Comparison of ENCODE assay signal across 10 mouse cellular contexts in genomic region chr19:55750465-55750864, GRCm38 (mm10). TPM values are rescaled to one million over a fixed set of nuclear protein-coding genes. Genes with fewer than 3 reads are reported as not detected.
DNase-seq lines count a peak whose midpoint lies in the region; ATAC-seq and TF ChIP-seq lines count a peak whose summit lies in the region.
"Had no signal": no experiment of that assay in that cellular context is flagged by ENCODE, and none has a peak within 500 bp of the region (broad histone marks: within the 10 kb centered on the region; RNA-seq: fewer than 3 reads in every experiment).

No protein-coding gene starts in this region.

- H3K36me3 ChIP-seq in C2C12 (ENCODE audit: control insufficient read depth, insufficient read depth), result peaks cover 23% of the 10 kb centered on the region
- H3K36me3 ChIP-seq in forebrain, embryonic 15.5 days, result no peaks in the 10 kb centered on the region
- H3K36me3 ChIP-seq in midbrain, embryonic 11.5 days (ENCODE audit: control insufficient read depth, insufficient read depth, low read length), result no peaks in the 10 kb centered on the region
- no peaks in the 10 kb centered on the region for H3K36me3 ChIP-seq in lung, postnatal 0 days (ENCODE audit: insufficient read depth, low read length)

- H3K9ac ChIP-seq in forebrain, embryonic 15.5 days (replicated peaks), result no peak overlapping the region
- H3K9ac ChIP-seq in midbrain, embryonic 11.5 days (ENCODE audit: low read length), result no peak overlapping the region
- H3K9ac ChIP-seq in lung, postnatal 0 days (replicated peaks; ENCODE audit: low read depth), result no peak overlapping the region

- no peak overlapping the region for H3K4me3 ChIP-seq in C2C12 (ENCODE audit: insufficient read depth, poor library complexity, severe bottlenecking)
- peak overlapping the region; percentile 11 for H3K4me3 ChIP-seq in forebrain, embryonic 15.5 days
- H3K4me3 ChIP-seq in midbrain, embryonic 11.5 days (ENCODE audit: low read depth, low read length), result no peak overlapping the region
- H3K4me3 ChIP-seq in lung, postnatal 0 days (ENCODE audit: low read depth, low read length), result no peak overlapping the region

- 13% methylated on average over 7 of the region's 7 CpGs for WGBS in forebrain, embryonic 15.5 days
- WGBS in midbrain, embryonic 11.5 days, result 40% methylated on average over 7 of the region's 7 CpGs
- WGBS in lung, postnatal 0 days, result 83% methylated on average over 7 of the region's 7 CpGs

- no peak for ATAC-seq in forebrain, embryonic 15.5 days (replicated peaks)
- ATAC-seq in midbrain, embryonic 11.5 days (ENCODE audit: low FRiP score), result no peak
- ATAC-seq in lung, postnatal 0 days, result no peak
- ATAC-seq: intestine, postnatal 0 days had no signal

- no peaks in the 10 kb centered on the region for H3K9me3 ChIP-seq in forebrain, embryonic 15.5 days
- H3K9me3 ChIP-seq in midbrain, embryonic 11.5 days (ENCODE audit: control insufficient read depth, low read length), result no peaks in the 10 kb centered on the region
- no peaks in the 10 kb centered on the region for H3K9me3 ChIP-seq in lung, postnatal 0 days (ENCODE audit: low read length)

- no peaks in the 10 kb centered on the region for H3K27me3 ChIP-seq in C2C12 (ENCODE audit: control insufficient read depth, insufficient read depth, insufficient read length)
- no peaks in the 10 kb centered on the region; the same call in 1 of the 2 replicates for H3K27me3 ChIP-seq in forebrain, embryonic 15.5 days
- no peaks in the 10 kb centered on the region for H3K27me3 ChIP-seq in midbrain, embryonic 11.5 days (ENCODE audit: control insufficient read depth, insufficient read depth, low read length)
- no peaks in the 10 kb centered on the region for H3K27me3 ChIP-seq in lung, postnatal 0 days (replicated peaks; ENCODE audit: insufficient read depth, low read length)

- TF ChIP-seq EP300 in lung, postnatal 0 days (IDR thresholded peaks at IDR 0.05), result no peak

- peaks cover 67% of the 10 kb centered on the region for H3K4me1 ChIP-seq in forebrain, embryonic 15.5 days
- peaks cover 57% of the 10 kb centered on the region for H3K4me1 ChIP-seq in midbrain, embryonic 11.5 days (ENCODE audit: control insufficient read depth, insufficient read depth, low read length)
- peaks cover 4% of the 10 kb centered on the region; the same call in 1 of the 2 replicates for H3K4me1 ChIP-seq in lung, postnatal 0 days (ENCODE audit: insufficient read depth, low read depth, low read length)

- TF ChIP-seq CTCF in C2C12 (IDR thresholded peaks at IDR 0.05; ENCODE audit: control insufficient read depth, insufficient read depth, insufficient read length), result no peak
- TF ChIP-seq CTCF in lung, postnatal 0 days (IDR thresholded peaks at IDR 0.05), result no peak

- H3K79me3 ChIP-seq in C2C12 (ENCODE audit: low read depth), result peaks cover 37% of the 10 kb centered on the region

- peak overlapping the region; percentile 26 for H3K4me2 ChIP-seq in forebrain, embryonic 15.5 days (replicated peaks)
- peak overlapping the region; percentile 1; the same call in 1 of the 2 replicates for H3K4me2 ChIP-seq in midbrain, embryonic 11.5 days
- H3K4me2 ChIP-seq in lung, postnatal 0 days (replicated peaks; ENCODE audit: low read depth, low read length), result no peak overlapping the region

- peak; percentile 65 for DNase-seq in NIH3T3 (ENCODE audit: low read depth)
- no peak for DNase-seq in midbrain, embryonic 11.5 days (ENCODE audit: low spot score, missing footprints)
- no peak for DNase-seq in spleen, postnatal 36 days (ENCODE audit: low spot score in 2 of 2)
- DNase-seq in thymus, postnatal 25 days, result no peak
- DNase-seq in T-cell, adult 2 months (ENCODE audit: low spot score), result no peak
- DNase-seq in lung, postnatal 0 days (ENCODE audit: low spot score), result no peak
- DNase-seq: lung, postnatal 10 days had no signal

- H3K79me2 ChIP-seq in C2C12 (ENCODE audit: control insufficient read depth, insufficient read depth), result peaks cover 86% of the 10 kb centered on the region

- H3K27ac ChIP-seq in forebrain, embryonic 15.5 days (replicated peaks), result no peak overlapping the region
- no peak overlapping the region for H3K27ac ChIP-seq in midbrain, embryonic 11.5 days (ENCODE audit: low read depth, low read length)
- no peak overlapping the region for H3K27ac ChIP-seq in lung, postnatal 0 days (ENCODE audit: low read length)

- peak overlapping the region; percentile 33 for H3ac ChIP-seq in C2C12 (ENCODE audit: control insufficient read depth, insufficient read length, low read depth)

TF ChIP-seq in C2C12, 6 proteins besides CTCF, POLR2A, EP300 and RAD21:
- TF ChIP-seq FOSL1 (IDR thresholded peaks at IDR 0.05; ENCODE audit: insufficient read depth, low read length, poor library complexity, severe bottlenecking), result no peak
- TF ChIP-seq MYOD1 (IDR thresholded peaks at IDR 0.05; ENCODE audit: control insufficient read depth, insufficient read length, low read depth), result no peak
- no peak for TF ChIP-seq MYOG (IDR thresholded peaks at IDR 0.05; ENCODE audit: control insufficient read depth, extremely low read depth, insufficient read length)
- no peak for TF ChIP-seq USF1 (IDR thresholded peaks at IDR 0.05; ENCODE audit: low read depth)
- TF ChIP-seq MAX (IDR thresholded peaks at IDR 0.05), result no peak
- TF ChIP-seq CEBPB (IDR thresholded peaks at IDR 0.05; ENCODE audit: low read depth), result no peak

RNA-seq across cellular contexts. Expression of gene Tcf7l2, which starts 8.8 kb away (rescaled TPM):
- 10.3 TPM for polyA plus RNA-seq in C2C12 (2012; fragmentation: generic; extraction: Trizol)
- 95.4 and 131 TPM in 2 replicates for polyA plus RNA-seq in forebrain, embryonic 15.5 days (2015; fragmentation: Nextera tagmentation; extraction: Ambion mirVana)
- 379 and 401 TPM in 2 replicates for polyA plus RNA-seq in midbrain, embryonic 11.5 days (2014; fragmentation: Nextera tagmentation; extraction: Ambion mirVana)
- polyA plus RNA-seq in lung, postnatal 0 days (2015; fragmentation: Nextera tagmentation; extraction: Ambion mirVana), result 43.9 and 44.4 TPM in 2 replicates
